Mouse (Mus musculus): ENCODE data around the gene Nlrc3.
A peak's percentile ranks its signal among the peaks of the same experiment; 100 is the strongest.

The Nlrc3 gene

DNA sequence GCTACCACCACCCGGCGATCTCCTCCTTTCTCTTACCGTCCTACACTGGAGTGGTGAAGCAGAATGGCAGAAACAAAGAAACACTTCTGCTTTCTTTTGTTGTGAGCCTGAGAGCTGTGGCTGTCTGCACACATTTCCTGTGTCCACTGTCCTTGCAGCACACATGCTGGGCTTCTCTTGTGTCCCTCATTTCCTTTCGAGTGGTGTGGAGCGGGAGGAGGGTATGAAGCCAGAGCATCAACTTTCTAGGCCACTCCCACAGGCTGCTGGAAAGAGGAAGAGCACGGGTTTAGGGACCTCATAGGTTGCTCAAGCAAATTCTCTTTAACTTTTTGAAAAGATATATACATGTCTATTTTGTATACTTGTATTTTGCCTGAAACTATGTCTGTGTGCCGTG is 47.3 kb downstream of the Nlrc3 start:
- DNase-seq (ENCODE audit: low spot score) = peak; percentile 21

DNA sequence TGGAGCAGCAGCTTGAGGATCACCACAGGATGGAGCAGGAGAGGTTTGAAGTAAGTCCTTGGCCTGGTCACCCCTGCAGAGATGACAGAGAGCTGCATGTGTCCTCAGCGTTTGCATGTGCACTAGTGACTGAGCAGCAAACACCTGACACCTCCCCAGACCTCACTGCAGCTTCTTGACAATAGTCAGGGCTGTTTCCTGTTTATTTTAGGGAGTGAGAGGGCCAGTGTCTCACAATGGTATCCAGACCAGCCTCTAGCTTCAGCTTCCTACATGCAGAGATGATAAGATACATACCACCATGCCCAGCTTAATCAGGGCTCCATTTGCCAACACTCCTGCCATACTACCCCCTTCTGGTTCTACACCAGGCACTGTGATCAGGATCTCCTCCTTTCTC is 47.9 kb downstream of the Nlrc3 start:
- DNase-seq (ENCODE audit: low spot score) = no peak

DNA sequence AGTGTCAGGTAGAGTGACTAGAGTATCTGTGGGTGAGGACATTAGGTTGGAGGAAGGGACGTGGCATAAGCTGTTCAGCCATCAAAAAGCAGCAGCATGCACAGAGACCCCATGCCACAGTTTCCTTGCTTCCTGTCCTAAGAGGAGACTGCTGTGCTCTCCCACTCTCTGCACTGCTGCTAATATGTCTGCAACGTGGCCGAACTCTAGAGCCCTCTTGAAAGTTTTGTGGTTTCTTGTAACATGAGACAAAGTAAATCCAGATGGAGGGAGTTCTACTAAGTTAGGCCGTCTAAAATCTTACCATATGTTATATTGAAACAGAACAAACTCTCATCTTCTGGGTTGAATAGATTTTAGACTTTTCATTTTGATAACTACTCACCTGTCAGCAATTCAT is 52.5 kb downstream of the Nlrc3 start:
- DNase-seq (ENCODE audit: low spot score) = peak; percentile 50

DNA sequence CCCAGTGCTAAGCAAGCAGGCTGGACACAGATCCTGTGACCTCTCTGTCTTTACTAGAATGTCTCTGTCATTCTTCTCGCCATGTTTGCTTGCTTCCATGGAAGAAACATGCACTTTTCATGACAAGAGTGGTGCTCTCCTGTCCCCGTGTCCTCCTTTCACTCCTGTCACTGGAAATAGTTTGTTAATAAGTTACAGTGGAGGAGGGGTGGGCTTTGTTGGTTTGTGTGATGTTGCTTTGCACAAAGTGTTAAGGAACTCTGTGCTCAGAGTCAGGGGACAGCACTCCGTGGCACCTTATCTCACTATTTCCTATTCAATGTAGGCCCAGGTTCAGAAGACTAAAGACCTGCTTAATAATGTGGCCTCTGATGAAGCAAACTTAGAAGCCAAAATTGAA is 52.9 kb downstream of the Nlrc3 start:
- DNase-seq (ENCODE audit: low spot score) = no peak

DNA sequence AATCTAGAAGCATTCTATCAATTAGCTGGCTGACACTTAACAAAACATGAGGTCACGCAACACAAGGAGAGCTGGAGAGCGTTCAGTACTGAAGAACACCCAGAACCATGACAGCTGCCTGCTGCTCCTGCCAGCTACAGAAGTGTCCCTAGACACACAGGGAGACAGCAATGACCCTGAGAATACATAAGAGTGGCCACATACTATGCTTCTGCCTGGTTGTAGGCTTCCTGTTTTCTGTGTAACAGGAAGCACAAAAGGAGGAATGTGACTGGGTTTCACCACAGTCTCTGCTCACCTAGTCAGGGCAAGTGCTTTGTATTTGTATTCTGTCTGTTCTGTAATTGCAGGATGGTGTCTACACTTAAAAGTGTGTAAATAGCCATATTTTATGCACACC is 55.7 kb downstream of the Nlrc3 start:
- no peak for DNase-seq (ENCODE audit: low spot score)

DNA sequence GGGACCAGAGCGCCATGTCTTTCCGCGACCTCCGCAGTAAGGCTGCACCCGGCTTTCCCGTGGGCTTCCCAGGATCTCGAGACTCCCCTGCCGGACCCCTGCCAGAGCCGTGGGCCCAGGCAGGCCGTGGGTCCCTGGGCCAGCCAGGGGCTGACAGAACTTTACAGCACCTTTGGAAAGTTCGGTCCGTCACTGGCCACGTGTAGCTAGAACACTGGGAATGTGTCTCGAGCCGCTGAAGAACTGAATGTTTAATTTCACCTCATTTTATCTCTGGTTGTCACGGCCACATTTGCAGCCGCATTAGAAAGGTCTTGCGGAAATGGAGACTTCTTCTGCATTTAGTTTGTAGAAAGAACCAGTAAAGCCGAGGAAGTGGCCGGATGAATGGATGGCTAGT is 67.3 kb downstream of the Nlrc3 start:
- DNase-seq (ENCODE audit: low spot score) = no peak

DNA sequence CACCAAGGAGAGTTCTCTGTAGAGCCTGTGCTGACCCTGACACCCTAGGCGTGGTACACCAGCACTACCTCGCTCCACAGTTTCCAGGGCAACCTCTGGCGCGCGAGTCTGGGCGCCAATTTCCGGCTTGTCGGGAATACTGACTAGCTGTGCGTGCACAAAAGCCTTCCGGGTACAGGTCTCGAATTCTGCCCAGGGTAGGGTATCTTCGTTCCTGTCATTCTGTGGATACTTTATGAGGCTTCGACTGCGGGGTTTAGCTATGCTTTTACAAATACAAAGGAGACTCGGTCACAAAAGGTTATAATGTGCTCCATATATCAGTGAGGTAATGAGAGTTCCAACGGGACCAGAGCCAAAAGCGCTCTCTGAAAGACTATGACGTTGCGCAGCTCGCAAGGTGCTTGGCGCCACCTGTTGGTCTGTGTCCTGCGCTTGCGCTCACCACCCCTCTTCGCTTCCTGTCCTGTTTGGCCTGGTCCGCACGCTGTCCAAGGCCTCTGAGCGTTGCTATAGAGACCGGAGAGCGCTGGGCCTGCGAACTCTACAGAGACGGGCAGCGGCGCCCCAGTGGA is 67.8 kb downstream of the Nlrc3 start, which contains the start of the genes 1700037C18Rik and Cluap1:
TSS of gene 1700037C18Rik (minus strand) at position 153 of the 575 bp plus-strand sequence.
TSS of gene Cluap1 (plus strand) at position 265 of the 575 bp plus-strand sequence.
- DNase-seq (ENCODE audit: low spot score) = peak; percentile 94

DNA sequence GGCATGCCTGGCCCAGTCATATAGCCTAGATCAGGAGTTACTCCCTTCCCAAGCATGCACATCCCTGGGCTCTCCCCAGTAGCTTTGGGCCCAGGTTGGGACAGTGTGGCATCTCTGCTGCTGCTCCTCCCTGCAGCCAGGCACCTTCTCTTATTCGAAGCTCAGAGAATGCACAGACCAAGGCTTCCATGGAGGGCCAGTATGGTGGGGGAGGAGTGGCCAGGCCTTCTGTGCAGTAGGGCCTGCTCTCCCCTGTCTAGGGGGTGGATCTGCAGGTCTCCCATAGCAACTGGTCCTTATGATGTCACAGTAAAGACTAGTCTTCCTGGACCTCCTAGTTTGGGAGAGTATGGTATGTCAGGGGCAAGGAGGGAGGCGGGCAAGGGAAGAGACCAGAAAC is 69.0 kb downstream of the Nlrc3 start:
- no peak for DNase-seq (ENCODE audit: low spot score)

DNA sequence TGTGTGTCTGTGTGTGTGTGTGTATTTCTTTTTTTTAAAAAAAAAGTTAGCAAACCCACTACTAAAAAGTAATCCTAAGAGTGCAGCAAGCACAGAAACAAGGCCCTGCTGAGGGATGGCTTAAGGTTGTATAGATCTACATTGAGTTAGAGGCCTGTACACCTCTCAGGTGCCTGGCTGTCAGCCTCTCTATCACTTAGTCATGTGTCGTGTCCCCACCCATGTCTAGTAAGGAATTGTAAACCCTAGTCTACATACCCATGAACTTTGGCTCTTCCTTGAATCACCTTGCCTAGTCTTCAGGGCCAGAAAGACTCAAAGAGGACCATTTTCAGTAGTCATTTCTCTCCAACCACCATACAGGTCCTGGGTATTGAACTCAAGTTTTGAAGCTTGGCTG is 79.9 kb downstream of the Nlrc3 start:
- DNase-seq (ENCODE audit: low spot score) = no peak

DNA sequence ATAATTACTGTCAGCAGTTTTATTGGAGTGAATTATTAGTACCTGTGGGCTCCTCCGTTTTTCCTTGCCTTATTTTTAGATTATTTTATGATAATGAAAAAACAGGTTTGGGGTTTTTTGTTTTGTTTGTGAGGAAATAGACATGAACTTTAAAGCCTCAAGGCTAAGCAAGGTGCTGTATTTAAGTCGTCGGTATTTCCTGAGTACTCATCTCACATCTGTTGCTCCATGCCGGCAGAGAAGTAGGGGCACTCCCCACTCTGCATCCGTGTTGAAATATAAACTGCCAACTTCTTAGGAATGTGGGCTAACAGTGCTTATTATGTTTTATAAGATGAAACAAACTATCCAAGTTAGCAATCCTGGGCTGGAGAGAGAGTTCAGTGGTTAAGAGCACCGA is 80.4 kb downstream of the Nlrc3 start:
- no peak for DNase-seq (ENCODE audit: low spot score)

DNA sequence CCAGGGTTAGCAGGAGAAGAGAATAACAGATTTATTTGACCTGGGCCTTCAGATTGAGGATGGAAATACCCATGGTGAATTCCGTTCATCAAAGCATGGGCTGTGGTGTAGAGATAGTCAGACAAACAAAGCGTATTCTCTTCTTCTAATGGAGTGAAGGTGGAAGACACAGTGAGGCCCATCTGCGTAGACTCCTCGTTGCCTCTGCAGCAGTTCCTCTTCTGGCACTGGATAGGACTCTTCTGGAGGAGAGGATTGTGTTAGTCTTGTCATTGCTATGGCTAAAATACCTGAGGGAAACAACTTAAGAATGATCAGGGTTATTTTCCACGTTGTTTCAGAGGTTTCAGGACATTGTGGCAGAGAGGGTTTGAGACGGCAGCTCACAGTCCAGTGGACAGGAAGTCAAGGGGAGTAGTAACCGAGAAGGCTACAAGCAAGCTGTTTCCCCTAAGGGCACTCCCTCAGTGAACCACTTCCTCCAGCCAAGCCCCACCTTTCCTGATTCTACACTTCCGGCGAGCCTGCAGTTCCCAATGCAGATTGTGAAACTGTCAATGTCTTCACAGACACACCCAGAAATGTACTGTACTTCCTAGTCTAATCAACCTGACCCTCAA is 81.1 kb downstream of the Nlrc3 start:
- peak; percentile 87 for DNase-seq (ENCODE audit: low spot score)
